ENCODE assay signal across 23 mouse cellular contexts in genomic region chr7:121314521-121314920, GRCm38 (mm10).
A peak's percentile ranks its signal among the peaks of the same experiment; 100 is the strongest.
DNase-seq lines count a peak whose midpoint lies in the region; ATAC-seq and TF ChIP-seq lines count a peak whose summit lies in the region.
"Had no signal": no experiment of that assay in that cellular context is flagged by ENCODE, and none has a peak within 500 bp of the region (broad histone marks: within the 10 kb centered on the region; RNA-seq: fewer than 3 reads in every experiment).

No protein-coding gene starts in this region.

- peak; percentile 59 to 64 for DNase-seq in cerebellum, postnatal 10 days
- DNase-seq in hindbrain, postnatal 0 days (ENCODE audit: low spot score): peak; percentile 8
- DNase-seq in hindbrain, embryonic 11.5 days (ENCODE audit: low spot score): no peak
- peak; percentile 21 for DNase-seq in layer of hippocampus, adult 9-11 months
- no peak for DNase-seq in layer of hippocampus, adult 9-10 months (ENCODE audit: low spot score)
- peak; percentile 21 for DNase-seq in brain, adult 2 months (ENCODE audit: low read depth, low spot score)
- DNase-seq: adrenal gland, adult 8-10 months; adrenal gland, postnatal 25 days; cerebellum, adult 11 months; cerebellum, adult 2 months; cerebellum, adult 9-11 months; gastrocnemius, adult 2 months; gastrocnemius, postnatal 14 days had no signal

- no peaks in the 10 kb centered on the region for H3K4me1 ChIP-seq in hindbrain, postnatal 0 days (ENCODE audit: insufficient read depth, low read length)
- no peaks in the 10 kb centered on the region for H3K4me1 ChIP-seq in hindbrain, embryonic 11.5 days (replicated peaks; ENCODE audit: control insufficient read depth, insufficient read depth, low read length)

- no peak overlapping the region for H3K9ac ChIP-seq in hindbrain, postnatal 0 days (replicated peaks; ENCODE audit: low read length)
- no peak overlapping the region for H3K9ac ChIP-seq in hindbrain, embryonic 11.5 days (ENCODE audit: low read depth, low read length)
- H3K9ac ChIP-seq: embryonic facial prominence, embryonic 12.5 days; embryonic facial prominence, embryonic 15.5 days; forebrain, embryonic 13.5 days; hindbrain, embryonic 13.5 days had no signal

- H3K4me3 ChIP-seq in hindbrain, postnatal 0 days (ENCODE audit: low read length): no peak overlapping the region
- no peak overlapping the region for H3K4me3 ChIP-seq in hindbrain, embryonic 11.5 days (ENCODE audit: low read depth, low read length)
- H3K4me3 ChIP-seq: embryonic facial prominence, embryonic 12.5 days; embryonic facial prominence, embryonic 15.5 days; forebrain, embryonic 13.5 days; gastrocnemius, adult 2 months; hindbrain, embryonic 13.5 days had no signal

- no peak for TF ChIP-seq CTCF in hindbrain, postnatal 0 days (IDR thresholded peaks at IDR 0.05; ENCODE audit: low read depth)

- ATAC-seq in cerebellum, adult (ENCODE audit: insufficient number of reproducible peaks, low FRiP score, low TSS enrichment): no peak
- no peak for ATAC-seq in hindbrain, postnatal 0 days
- no peak for ATAC-seq in hindbrain, embryonic 11.5 days (ENCODE audit: low FRiP score)
- ATAC-seq: activated CD4-positive, CD25-positive, alpha-beta regulatory T cell, adult 4 months; forebrain, embryonic 13.5 days; forebrain, embryonic 16.5 days; hindbrain, embryonic 16.5 days; inflammation-experienced regulatory T-cells, adult 6 months had no signal

- H3K4me2 ChIP-seq in hindbrain, postnatal 0 days (ENCODE audit: low read depth, low read length): no peak overlapping the region
- H3K4me2 ChIP-seq in hindbrain, embryonic 11.5 days (replicated peaks; ENCODE audit: low read depth, low read length): no peak overlapping the region
- H3K4me2 ChIP-seq: embryonic facial prominence, embryonic 12.5 days; embryonic facial prominence, embryonic 15.5 days; forebrain, embryonic 13.5 days; heart, embryonic 11.5 days; hindbrain, embryonic 13.5 days had no signal

- H3K36me3 ChIP-seq in hindbrain, postnatal 0 days (ENCODE audit: insufficient read depth, low read length): no peaks in the 10 kb centered on the region
- H3K36me3 ChIP-seq in hindbrain, embryonic 11.5 days (ENCODE audit: control insufficient read depth, insufficient read depth, low read length): no peaks in the 10 kb centered on the region
- H3K36me3 ChIP-seq: embryonic facial prominence, embryonic 12.5 days; embryonic facial prominence, embryonic 15.5 days; hindbrain, embryonic 13.5 days had no signal

- no peak overlapping the region for H3K27ac ChIP-seq in hindbrain, postnatal 0 days
- H3K27ac ChIP-seq in hindbrain, embryonic 11.5 days (ENCODE audit: low read depth, low read length): no peak overlapping the region
- H3K27ac ChIP-seq: embryonic facial prominence, embryonic 12.5 days; embryonic facial prominence, embryonic 15.5 days; forebrain, embryonic 13.5 days; gastrocnemius, adult 2 months; hindbrain, embryonic 13.5 days had no signal

- H3K27me3 ChIP-seq in hindbrain, postnatal 0 days (ENCODE audit: insufficient read depth, low read length): no peaks in the 10 kb centered on the region
- H3K27me3 ChIP-seq in hindbrain, embryonic 11.5 days (ENCODE audit: control insufficient read depth, insufficient read depth, low read length): no peaks in the 10 kb centered on the region
- H3K27me3 ChIP-seq: hindbrain, embryonic 13.5 days had no signal

- H3K9me3 ChIP-seq in hindbrain, postnatal 0 days (ENCODE audit: low read length): no peaks in the 10 kb centered on the region
- H3K9me3 ChIP-seq in hindbrain, embryonic 11.5 days (ENCODE audit: control insufficient read depth, low read length): no peaks in the 10 kb centered on the region
- H3K9me3 ChIP-seq: embryonic facial prominence, embryonic 12.5 days; embryonic facial prominence, embryonic 15.5 days; forebrain, embryonic 13.5 days; hindbrain, embryonic 13.5 days had no signal

- WGBS in hindbrain, postnatal 0 days: 76% methylated on average over 4 of the region's 4 CpGs
- WGBS in hindbrain, embryonic 11.5 days: 96% methylated on average over 4 of the region's 4 CpGs

Comparison
In these comparisons a context has a peak if more than half of its experiments do, and no peak if none do; other contexts are left out.
1. DNase-seq: peak in cerebellum, postnatal 10 days (2 of 2), hindbrain, postnatal 0 days (single experiment), layer of hippocampus, adult 9-11 months (single experiment) and brain, adult 2 months (single experiment); none in hindbrain, embryonic 11.5 days (single experiment) and layer of hippocampus, adult 9-10 months (single experiment).